Mouse (Mus musculus): Measurements from ENCODE around the gene Irx4.

DNA sequence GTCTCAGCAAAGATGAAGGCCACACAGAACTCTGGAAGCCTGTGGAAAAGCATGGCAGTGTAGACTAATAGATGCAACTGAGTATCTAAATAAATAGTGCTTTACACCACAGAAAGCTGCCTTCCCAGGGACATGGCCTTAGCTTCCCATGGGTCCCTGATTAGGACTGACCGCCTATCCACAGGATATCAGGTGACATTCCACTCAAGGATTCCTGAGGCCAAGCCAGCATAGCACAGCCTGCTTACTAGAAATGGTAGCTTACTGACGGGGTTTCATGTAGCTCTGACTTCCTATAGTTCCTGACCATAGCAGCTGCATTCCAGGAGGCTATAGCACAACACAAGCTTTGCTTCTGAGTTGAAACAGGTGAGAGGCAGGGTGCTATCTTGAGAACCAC is 22.1 kb downstream of the Irx4 start:
- TF ChIP-seq CTCF (IDR thresholded peaks at IDR 0.05; ENCODE audit: low read depth, low read length) = no peak
- no peak for TF ChIP-seq POLR2A (IDR thresholded peaks at IDR 0.05; ENCODE audit: borderline replicate concordance, low read depth, low read length)

All from bone marrow macrophage, adult 2 months (primary cell).